In the genomic region with DNA sequence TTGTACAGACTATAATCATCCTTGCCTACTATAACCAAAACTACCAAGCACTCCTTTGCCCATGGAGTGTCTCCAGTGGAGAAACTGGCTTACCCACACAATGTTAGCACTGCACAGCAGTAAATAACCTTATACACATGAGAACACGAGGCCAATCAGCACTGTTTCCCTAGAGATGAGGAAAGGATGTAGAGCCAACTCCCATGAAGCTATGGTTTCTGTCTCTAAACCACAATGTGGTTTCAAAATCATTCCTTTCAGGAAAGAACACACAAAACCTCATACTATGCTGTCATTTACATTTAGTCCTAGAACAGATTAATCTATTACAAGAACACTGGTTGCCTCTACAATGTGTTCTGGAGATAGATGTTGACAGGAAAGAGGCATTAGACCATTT, we compare ENCODE assay signal across 12 mouse cellular contexts. TPM values are rescaled to one million over a fixed set of nuclear protein-coding genes. Genes with fewer than 3 reads are reported as not detected.
DNase-seq lines count a peak whose midpoint lies in the region; ATAC-seq and TF ChIP-seq lines count a peak whose summit lies in the region.
"Had no signal": no experiment of that assay in that cellular context is flagged by ENCODE, and none has a peak within 500 bp of the region (broad histone marks: within the 10 kb centered on the region; RNA-seq: fewer than 3 reads in every experiment).

No protein-coding gene starts in this region.

- no peak overlapping the region for H3K9ac ChIP-seq in forebrain, embryonic 11.5 days (ENCODE audit: low read length)
- no peak overlapping the region for H3K9ac ChIP-seq in lung, postnatal 0 days (replicated peaks; ENCODE audit: low read depth)
- no peak overlapping the region for H3K9ac ChIP-seq in hindbrain, postnatal 0 days (replicated peaks; ENCODE audit: low read length)
- no peak overlapping the region for H3K9ac ChIP-seq in neural tube, embryonic 13.5 days

- TF ChIP-seq CTCF in lung, postnatal 0 days (IDR thresholded peaks at IDR 0.05) = no peak
- no peak for TF ChIP-seq CTCF in hindbrain, postnatal 0 days (IDR thresholded peaks at IDR 0.05; ENCODE audit: low read depth)
- no peak for TF ChIP-seq CTCF in cerebellum, adult 2 months (IDR thresholded peaks at IDR 0.05; ENCODE audit: borderline replicate concordance, insufficient read depth, low read depth, low read length)

- no peak overlapping the region for H3K27ac ChIP-seq in forebrain, embryonic 10.5 days
- H3K27ac ChIP-seq in forebrain, embryonic 11.5 days (ENCODE audit: low read depth, low read length) = no peak overlapping the region
- H3K27ac ChIP-seq in lung, postnatal 0 days (ENCODE audit: low read length) = no peak overlapping the region
- H3K27ac ChIP-seq in hindbrain, postnatal 0 days = no peak overlapping the region
- no peak overlapping the region for H3K27ac ChIP-seq in neural tube, embryonic 13.5 days (replicated peaks)
- H3K27ac ChIP-seq in cerebellum, adult 2 months (ENCODE audit: insufficient read depth, low read length) = no peak overlapping the region

- peaks cover 21% of the 10 kb centered on the region for H3K36me3 ChIP-seq in forebrain, embryonic 10.5 days (replicated peaks)
- H3K36me3 ChIP-seq in forebrain, embryonic 11.5 days (ENCODE audit: control insufficient read depth, insufficient read depth, low read length) = peaks cover 3% of the 10 kb centered on the region; the same call in 1 of the 2 replicates
- H3K36me3 ChIP-seq in lung, postnatal 0 days (ENCODE audit: insufficient read depth, low read length) = no peaks in the 10 kb centered on the region
- H3K36me3 ChIP-seq in hindbrain, postnatal 0 days (ENCODE audit: insufficient read depth, low read length) = peaks cover 5% of the 10 kb centered on the region; the same call in 1 of the 2 replicates
- H3K36me3 ChIP-seq in neural tube, embryonic 13.5 days = peaks cover 20% of the 10 kb centered on the region

- H3K4me2 ChIP-seq in forebrain, embryonic 11.5 days (ENCODE audit: low read depth, low read length, severe bottlenecking) = no peak overlapping the region; the same call in 1 of the 2 replicates
- peak overlapping the region; percentile 81; the same call in 1 of the 2 replicates for H3K4me2 ChIP-seq in lung, postnatal 0 days (replicated peaks; ENCODE audit: low read depth, low read length)
- H3K4me2 ChIP-seq in hindbrain, postnatal 0 days (ENCODE audit: low read depth, low read length) = peak overlapping the region; percentile 100
- peak overlapping the region; percentile 99 for H3K4me2 ChIP-seq in neural tube, embryonic 13.5 days

- no peak for TF ChIP-seq EP300 in lung, postnatal 0 days (IDR thresholded peaks at IDR 0.05)

- no peak for TF ChIP-seq POLR2A in cerebellum, adult 2 months (IDR thresholded peaks at IDR 0.05; ENCODE audit: borderline replicate concordance, insufficient read depth, low read length)

- peak overlapping the region; percentile 77 for H3K4me3 ChIP-seq in forebrain, embryonic 10.5 days
- H3K4me3 ChIP-seq in forebrain, embryonic 11.5 days (ENCODE audit: low read depth, low read length) = no peak overlapping the region; the same call in 1 of the 2 replicates
- no peak overlapping the region for H3K4me3 ChIP-seq in lung, postnatal 0 days (ENCODE audit: low read depth, low read length)
- H3K4me3 ChIP-seq in hindbrain, postnatal 0 days (ENCODE audit: low read length) = no peak overlapping the region
- H3K4me3 ChIP-seq in neural tube, embryonic 13.5 days = 0 out of 2 replicates have a peak overlapping the region, but pooled peaks have one; percentile 85
- H3K4me3 ChIP-seq in cerebellum, adult 2 months (replicated peaks; ENCODE audit: insufficient read depth, low read depth, low read length) = no peak overlapping the region

- no peaks in the 10 kb centered on the region for H3K27me3 ChIP-seq in forebrain, embryonic 10.5 days (ENCODE audit: poor library complexity, severe bottlenecking)
- no peaks in the 10 kb centered on the region for H3K27me3 ChIP-seq in forebrain, embryonic 11.5 days (ENCODE audit: control insufficient read depth, insufficient read depth, low read length)
- H3K27me3 ChIP-seq in lung, postnatal 0 days (replicated peaks; ENCODE audit: insufficient read depth, low read length) = no peaks in the 10 kb centered on the region
- no peaks in the 10 kb centered on the region for H3K27me3 ChIP-seq in hindbrain, postnatal 0 days (ENCODE audit: insufficient read depth, low read length)
- H3K27me3 ChIP-seq in neural tube, embryonic 13.5 days = 0 out of 2 replicates have a peak, but pooled peaks cover 3% of the 10 kb centered on the region
- H3K27me3 ChIP-seq in cerebellum, adult 2 months (ENCODE audit: control insufficient read depth, insufficient read depth, low read length) = no peaks in the 10 kb centered on the region

- DNase-seq in forebrain, embryonic 10.5 days (ENCODE audit: extremely low spot score, low spot score) = no peak
- no peak for DNase-seq in forebrain, embryonic 11.5 days (ENCODE audit: low spot score)
- DNase-seq in lung, postnatal 0 days (ENCODE audit: low spot score) = no peak
- no peak for DNase-seq in lung, postnatal 25 days (ENCODE audit: low spot score)
- DNase-seq in hindbrain, postnatal 0 days (ENCODE audit: low spot score) = no peak
- no peak for DNase-seq in adrenal gland, postnatal 36 days
- DNase-seq in cerebellum, adult 2 months = no peak
- DNase-seq: cerebellum, adult 9-11 months; kidney, postnatal 14 days; lung, postnatal 4 days; right cerebral cortex, postnatal 14 days had no signal

- no peak for ATAC-seq in forebrain, embryonic 11.5 days (replicated peaks; ENCODE audit: low FRiP score)
- no peak for ATAC-seq in lung, postnatal 0 days
- ATAC-seq in hindbrain, postnatal 0 days = no peak
- no peak for ATAC-seq in neural tube, embryonic 13.5 days (ENCODE audit: low read depth)

- peaks cover 20% of the 10 kb centered on the region for H3K4me1 ChIP-seq in forebrain, embryonic 10.5 days
- H3K4me1 ChIP-seq in forebrain, embryonic 11.5 days (replicated peaks; ENCODE audit: control insufficient read depth, insufficient read depth, low read length) = no peaks in the 10 kb centered on the region; the same call in 1 of the 2 replicates
- peaks cover 9% of the 10 kb centered on the region; the same call in 1 of the 2 replicates for H3K4me1 ChIP-seq in lung, postnatal 0 days (ENCODE audit: insufficient read depth, low read depth, low read length)
- peaks cover 10% of the 10 kb centered on the region for H3K4me1 ChIP-seq in hindbrain, postnatal 0 days (ENCODE audit: insufficient read depth, low read length)
- H3K4me1 ChIP-seq in neural tube, embryonic 13.5 days (replicated peaks) = peaks cover 18% of the 10 kb centered on the region
- 0 out of 2 replicates have a peak, but pooled peaks cover 4% of the 10 kb centered on the region for H3K4me1 ChIP-seq in cerebellum, adult 2 months (ENCODE audit: control insufficient read depth, insufficient read depth, low read length)

- WGBS in forebrain, embryonic 10.5 days = 62% methylated on average over 1 of the region's 1 CpGs
- 58% methylated on average over 1 of the region's 1 CpGs for WGBS in forebrain, embryonic 11.5 days
- WGBS in lung, postnatal 0 days = 44% methylated on average over 1 of the region's 1 CpGs
- WGBS in hindbrain, postnatal 0 days = 47% methylated on average over 1 of the region's 1 CpGs
- WGBS in neural tube, embryonic 13.5 days = 48% methylated on average over 1 of the region's 1 CpGs
- 47% methylated on average over 1 of the region's 1 CpGs for WGBS in cerebellum, adult 2 months

- H3K9me3 ChIP-seq in forebrain, embryonic 10.5 days = no peaks in the 10 kb centered on the region
- H3K9me3 ChIP-seq in forebrain, embryonic 11.5 days (ENCODE audit: control insufficient read depth, low read length) = no peaks in the 10 kb centered on the region
- no peaks in the 10 kb centered on the region for H3K9me3 ChIP-seq in lung, postnatal 0 days (ENCODE audit: low read length)
- no peaks in the 10 kb centered on the region for H3K9me3 ChIP-seq in hindbrain, postnatal 0 days (ENCODE audit: low read length)
- no peaks in the 10 kb centered on the region for H3K9me3 ChIP-seq in neural tube, embryonic 13.5 days

RNA-seq across cellular contexts. Expression of gene Pigt, which starts 1.0 kb away (rescaled TPM):
- 38.5 and 42.0 TPM in 2 replicates for polyA plus RNA-seq in forebrain, embryonic 10.5 days (2016; fragmentation: Nextera tagmentation; extraction: Ambion mirVana)
- 51.3 and 60.3 TPM in 2 replicates for polyA plus RNA-seq in forebrain, embryonic 11.5 days (2014; fragmentation: Nextera tagmentation; extraction: Ambion mirVana)
- 45.5 and 54.8 TPM in 2 replicates for polyA plus RNA-seq in lung, postnatal 0 days (2015; fragmentation: Nextera tagmentation; extraction: Ambion mirVana)
- 118 and 134 TPM in 2 replicates for total RNA-seq in hindbrain, postnatal 0 days (2014; rRNA removed)
- polyA plus RNA-seq in hindbrain, postnatal 0 days (2015; fragmentation: Nextera tagmentation; extraction: Ambion mirVana) = 102 and 116 TPM in 2 replicates
- polyA plus RNA-seq in neural tube, embryonic 13.5 days (2015; fragmentation: Nextera tagmentation; extraction: Ambion mirVana) = 69.1 and 71.8 TPM in 2 replicates
- total RNA-seq in adrenal gland, postnatal 36 days (2021) = 10 to 100 TPM; 74.0 to 98.3 TPM
- polyA plus RNA-seq in cerebellum, adult 2 months (2012; rRNA removed) = 103 and 109 TPM in 2 replicates

RNA-seq across cellular contexts. Expression of gene Dbndd2, which starts 10.4 kb away (rescaled TPM):
- polyA plus RNA-seq in forebrain, embryonic 10.5 days (2016; fragmentation: Nextera tagmentation; extraction: Ambion mirVana) = 3.1 and 4.8 TPM in 2 replicates
- polyA plus RNA-seq in forebrain, embryonic 11.5 days (2014; fragmentation: Nextera tagmentation; extraction: Ambion mirVana) = 3.4 and 3.6 TPM in 2 replicates
- 39.9 and 44.6 TPM in 2 replicates for polyA plus RNA-seq in lung, postnatal 0 days (2015; fragmentation: Nextera tagmentation; extraction: Ambion mirVana)
- 29.5 and 30.9 TPM in 2 replicates for total RNA-seq in hindbrain, postnatal 0 days (2014; rRNA removed)
- 37.2 and 38.0 TPM in 2 replicates for polyA plus RNA-seq in hindbrain, postnatal 0 days (2015; fragmentation: Nextera tagmentation; extraction: Ambion mirVana)
- 10.3 and 11.9 TPM in 2 replicates for polyA plus RNA-seq in neural tube, embryonic 13.5 days (2015; fragmentation: Nextera tagmentation; extraction: Ambion mirVana)
- total RNA-seq in adrenal gland, postnatal 36 days (2021) = 10 to 100 TPM in 1 of 2 experiments, 1 to 10 TPM in 1; 8.0 to 12.5 TPM
- 428 and 462 TPM in 2 replicates for polyA plus RNA-seq in cerebellum, adult 2 months (2012; rRNA removed)

RNA-seq across cellular contexts. Expression of gene Trp53tg5, which starts 22.8 kb away (rescaled TPM):
- polyA plus RNA-seq in forebrain, embryonic 10.5 days (2016; fragmentation: Nextera tagmentation; extraction: Ambion mirVana) = not detected in 2 replicates
- polyA plus RNA-seq in forebrain, embryonic 11.5 days (2014; fragmentation: Nextera tagmentation; extraction: Ambion mirVana) = not detected in 2 replicates
- polyA plus RNA-seq in lung, postnatal 0 days (2015; fragmentation: Nextera tagmentation; extraction: Ambion mirVana) = not detected in 2 replicates
- total RNA-seq in hindbrain, postnatal 0 days (2014; rRNA removed) = not detected in 2 replicates
- polyA plus RNA-seq in hindbrain, postnatal 0 days (2015; fragmentation: Nextera tagmentation; extraction: Ambion mirVana) = not detected in 2 replicates
- not detected in 2 replicates for polyA plus RNA-seq in neural tube, embryonic 13.5 days (2015; fragmentation: Nextera tagmentation; extraction: Ambion mirVana)
- total RNA-seq in adrenal gland, postnatal 36 days (2021) = not detected
- polyA plus RNA-seq in cerebellum, adult 2 months (2012; rRNA removed) = not detected in 2 replicates

RNA-seq across cellular contexts. Expression of gene Gm20458, which starts 35.6 kb away (rescaled TPM):
- 2.0 and 3.0 TPM in 2 replicates for polyA plus RNA-seq in forebrain, embryonic 10.5 days (2016; fragmentation: Nextera tagmentation; extraction: Ambion mirVana)
- polyA plus RNA-seq in forebrain, embryonic 11.5 days (2014; fragmentation: Nextera tagmentation; extraction: Ambion mirVana) = 3.2 and 7.3 TPM in 2 replicates
- 23.5 and 32.9 TPM in 2 replicates for polyA plus RNA-seq in lung, postnatal 0 days (2015; fragmentation: Nextera tagmentation; extraction: Ambion mirVana)
- total RNA-seq in hindbrain, postnatal 0 days (2014; rRNA removed) = 34.4 and 36.9 TPM in 2 replicates
- 9.6 and 10.8 TPM in 2 replicates for polyA plus RNA-seq in hindbrain, postnatal 0 days (2015; fragmentation: Nextera tagmentation; extraction: Ambion mirVana)
- polyA plus RNA-seq in neural tube, embryonic 13.5 days (2015; fragmentation: Nextera tagmentation; extraction: Ambion mirVana) = 3.3 and 7.7 TPM in 2 replicates
- 1 to 10 TPM; 5.0 to 8.4 TPM for total RNA-seq in adrenal gland, postnatal 36 days (2021)
- polyA plus RNA-seq in cerebellum, adult 2 months (2012; rRNA removed) = 16.7 and 21.0 TPM in 2 replicates

RNA-seq across cellular contexts. Expression of gene Sys1, which starts 39.6 kb away (rescaled TPM):
- 57.9 and 59.5 TPM in 2 replicates for polyA plus RNA-seq in forebrain, embryonic 10.5 days (2016; fragmentation: Nextera tagmentation; extraction: Ambion mirVana)
- polyA plus RNA-seq in forebrain, embryonic 11.5 days (2014; fragmentation: Nextera tagmentation; extraction: Ambion mirVana) = 63.4 and 71.2 TPM in 2 replicates
- 63.5 and 66.2 TPM in 2 replicates for polyA plus RNA-seq in lung, postnatal 0 days (2015; fragmentation: Nextera tagmentation; extraction: Ambion mirVana)
- total RNA-seq in hindbrain, postnatal 0 days (2014; rRNA removed) = 165 and 315 TPM in 2 replicates
- 108 and 113 TPM in 2 replicates for polyA plus RNA-seq in hindbrain, postnatal 0 days (2015; fragmentation: Nextera tagmentation; extraction: Ambion mirVana)
- 71.2 and 77.5 TPM in 2 replicates for polyA plus RNA-seq in neural tube, embryonic 13.5 days (2015; fragmentation: Nextera tagmentation; extraction: Ambion mirVana)
- 10 to 100 TPM; 28.3 to 33.2 TPM for total RNA-seq in adrenal gland, postnatal 36 days (2021)
- polyA plus RNA-seq in cerebellum, adult 2 months (2012; rRNA removed) = 73.7 and 75.4 TPM in 2 replicates

Comparison
In these comparisons a context has a peak if more than half of its experiments do, and no peak if none do; other contexts are left out.
1. H3K4me3 ChIP-seq: peak in forebrain, embryonic 10.5 days (single experiment) and neural tube, embryonic 13.5 days (single experiment); none in forebrain, embryonic 11.5 days (single experiment), lung, postnatal 0 days (single experiment), hindbrain, postnatal 0 days (single experiment) and cerebellum, adult 2 months (single experiment).